Mouse (Mus musculus) kidney, adult 11 months (tissue): ENCODE measurements around the gene Ndufs2.

Experiments used
- DNase-seq: peaks from one replicate; pipeline ENCODE4 v3.0.0; 2022

Ndufs2 gene

GRCm38 (mm10) chr1:171250680-171251593 is at the start of gene Ndufs2:
Gene Ndufs2, minus strand, starts transcription at chr1:171251388.
- no peak for DNase-seq

- DNase-seq, result no peak
These were observed 47.0 kb upstream of the Ndufs2 start for GRCm38 (mm10) chr1:171298226-171298625.

GRCm38 (mm10) chr1:171295063-171295402 is 43.8 kb upstream of the Ndufs2 start:
- DNase-seq, result no peak

GRCm38 (mm10) chr1:171294298-171295062 is 43.3 kb upstream of the Ndufs2 start, which contains the start of gene Ufc1:
Gene Ufc1, minus strand, starts transcription at chr1:171295024.
- DNase-seq, result peak; percentile 89

GRCm38 (mm10) chr1:171293906-171294297 is 42.7 kb upstream of the Ndufs2 start:
- no peak for DNase-seq

- DNase-seq, result no peak
These were observed 42.2 kb upstream of the Ndufs2 start for GRCm38 (mm10) chr1:171293351-171293750.

GRCm38 (mm10) chr1:171288328-171288727 is 37.1 kb upstream of the Ndufs2 start:
- DNase-seq, result no peak

- peak; percentile 93 for DNase-seq
These were observed 36.2 kb upstream of the Ndufs2 start, which contains the start of gene Usp21 for GRCm38 (mm10) chr1:171287136-171288081. Gene Usp21, minus strand, starts transcription at chr1:171287991.

- DNase-seq, result no peak
These were observed 35.3 kb upstream of the Ndufs2 start for GRCm38 (mm10) chr1:171286517-171286916.

GRCm38 (mm10) chr1:171285096-171285892 is 34.1 kb upstream of the Ndufs2 start:
- no peak for DNase-seq

GRCm38 (mm10) chr1:171284491-171284890 is 33.3 kb upstream of the Ndufs2 start:
- peak; percentile 6 for DNase-seq

- DNase-seq, result peak; percentile 4
These were observed 32.3 kb upstream of the Ndufs2 start for GRCm38 (mm10) chr1:171283188-171284160.

- DNase-seq, result peak; percentile 16
These were observed 31.1 kb upstream of the Ndufs2 start for GRCm38 (mm10) chr1:171282086-171282805.

GRCm38 (mm10) chr1:171281528-171281923 is 30.3 kb upstream of the Ndufs2 start:
- DNase-seq, result peak; percentile 75

GRCm38 (mm10) chr1:171280916-171281527 is 29.8 kb upstream of the Ndufs2 start, which contains the start of gene Ppox:
Gene Ppox, minus strand, starts transcription at chr1:171281186.
- peak; percentile 96 for DNase-seq

GRCm38 (mm10) chr1:171280250-171280915 is 29.2 kb upstream of the Ndufs2 start:
- DNase-seq, result peak; percentile 68

- DNase-seq, result peak; percentile 1
These were observed 28.5 kb upstream of the Ndufs2 start for GRCm38 (mm10) chr1:171279721-171280120.

GRCm38 (mm10) chr1:171279012-171279705 is 28.0 kb upstream of the Ndufs2 start:
- peak; percentile 3 for DNase-seq
